Mouse (Mus musculus): ENCODE measurements at regions not wholly inside any gene's neighbourhood (a gene's known extent, or its start where the extent isn't known, plus 50 kb on each side); places are given as distances from the start of the nearest gene placed in this dataset.

DNA sequence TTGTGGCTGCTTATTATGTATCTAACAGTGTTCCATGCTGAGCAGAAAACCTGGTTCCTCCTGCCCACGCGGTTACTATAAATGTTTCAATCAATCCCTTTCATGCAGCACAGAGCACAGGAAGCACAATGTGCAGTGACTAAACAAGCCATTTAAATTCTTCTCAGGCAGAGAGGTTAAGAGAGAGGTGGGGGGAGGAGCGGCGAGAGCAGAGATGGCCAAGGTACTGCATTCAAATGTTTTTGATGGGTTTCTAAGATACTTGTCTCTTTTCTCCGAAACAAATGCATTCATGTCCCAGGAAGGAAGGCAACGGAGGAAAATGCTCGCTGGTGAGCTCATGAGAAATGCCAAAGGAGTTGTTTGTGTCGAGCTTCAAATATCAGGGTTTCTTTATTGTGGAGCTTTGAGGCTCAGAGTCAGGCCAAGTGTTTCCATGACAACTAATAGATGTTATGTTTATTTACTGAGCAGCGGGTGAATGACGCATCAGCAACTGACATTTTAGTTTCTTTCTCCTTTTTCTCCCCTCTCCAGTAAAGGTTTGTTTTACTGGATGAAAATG, 122.8 kb upstream of the Npvf start:
- DNase-seq (ENCODE audit: extremely low read depth, insufficient read length, low spot score) = peak; percentile 36

DNA sequence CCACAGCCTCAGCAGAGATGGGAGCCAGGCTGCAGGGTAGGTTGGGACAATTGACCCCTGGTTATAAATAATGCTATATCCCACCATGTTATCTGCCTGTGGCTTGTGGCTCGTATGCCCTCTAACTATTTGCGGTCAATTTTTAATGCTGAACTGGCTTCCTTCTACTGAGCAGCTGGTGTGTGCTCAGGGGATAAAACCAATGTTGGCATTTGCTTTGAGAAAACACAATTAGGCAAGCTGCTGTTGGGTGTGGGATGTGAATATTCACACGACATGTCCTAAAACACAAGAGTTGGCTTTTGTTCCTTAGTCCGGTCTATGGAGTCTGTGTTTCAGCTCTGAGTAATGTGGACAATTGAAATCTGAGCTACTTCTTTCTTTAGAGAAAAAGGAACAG, 123.6 kb upstream of the Npvf start:
- DNase-seq (ENCODE audit: extremely low read depth, insufficient read length, low spot score) = no peak

DNA sequence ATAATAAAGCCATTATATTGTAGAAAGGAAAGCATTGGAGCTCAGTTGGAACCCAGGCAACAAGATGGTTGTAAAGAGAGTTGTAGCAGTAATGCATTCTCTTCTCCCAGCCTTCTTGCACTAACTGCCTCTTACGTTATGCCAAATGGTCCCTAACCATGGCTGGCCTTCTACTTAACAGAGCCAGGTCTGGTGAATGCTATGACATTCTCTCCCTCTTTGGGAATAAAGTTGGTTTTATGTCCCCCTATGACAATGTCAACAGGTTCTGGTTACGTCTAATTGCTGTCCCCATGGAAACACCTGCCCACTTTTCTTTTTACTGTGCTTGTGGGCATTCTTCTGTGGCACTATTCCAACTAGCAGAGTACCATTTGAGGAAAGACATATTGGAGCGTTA, 126.4 kb upstream of the Npvf start:
- DNase-seq (ENCODE audit: extremely low read depth, insufficient read length, low spot score) = no peak

DNA sequence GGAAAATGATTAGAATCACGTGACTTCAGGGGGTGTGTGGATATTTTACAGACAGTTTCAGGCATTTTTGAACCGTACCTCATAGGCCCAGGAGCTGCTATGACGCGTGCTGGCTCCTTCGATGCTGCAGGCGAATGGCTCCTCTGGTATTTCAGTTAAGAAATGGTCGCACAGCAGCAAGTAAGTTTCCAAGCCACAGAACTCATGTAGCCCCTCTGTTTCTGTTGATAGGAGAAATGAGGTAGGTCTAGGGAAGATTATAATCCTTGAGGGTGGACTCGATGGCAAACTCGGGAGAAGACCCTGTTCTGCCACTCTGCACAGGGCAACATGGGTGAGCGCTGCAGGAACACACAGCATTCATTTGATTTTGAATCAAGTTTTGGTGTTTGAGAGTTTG, 127.0 kb upstream of the Npvf start:
- no peak for DNase-seq (ENCODE audit: extremely low read depth, insufficient read length, low spot score)

DNA sequence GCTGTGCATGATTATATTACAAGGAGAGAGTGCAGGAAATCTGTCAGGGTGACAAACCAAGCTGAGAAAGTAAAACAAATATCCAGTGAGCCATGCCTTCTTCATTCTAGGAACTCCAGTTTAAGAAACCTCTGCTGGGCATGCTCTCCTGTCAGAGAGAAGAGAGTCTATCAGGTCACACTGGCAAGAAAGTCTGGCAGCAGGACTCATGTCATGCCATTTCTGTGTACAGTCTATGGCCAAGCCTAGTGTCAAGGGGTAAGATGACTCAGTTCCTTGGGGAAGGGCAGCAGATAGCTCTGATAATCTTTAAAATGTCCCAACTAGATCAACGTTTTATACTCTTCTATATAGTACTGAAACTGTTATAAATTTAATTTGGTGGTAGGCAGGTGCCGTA, 128.0 kb upstream of the Npvf start:
- no peak for DNase-seq (ENCODE audit: extremely low read depth, insufficient read length, low spot score)

DNA sequence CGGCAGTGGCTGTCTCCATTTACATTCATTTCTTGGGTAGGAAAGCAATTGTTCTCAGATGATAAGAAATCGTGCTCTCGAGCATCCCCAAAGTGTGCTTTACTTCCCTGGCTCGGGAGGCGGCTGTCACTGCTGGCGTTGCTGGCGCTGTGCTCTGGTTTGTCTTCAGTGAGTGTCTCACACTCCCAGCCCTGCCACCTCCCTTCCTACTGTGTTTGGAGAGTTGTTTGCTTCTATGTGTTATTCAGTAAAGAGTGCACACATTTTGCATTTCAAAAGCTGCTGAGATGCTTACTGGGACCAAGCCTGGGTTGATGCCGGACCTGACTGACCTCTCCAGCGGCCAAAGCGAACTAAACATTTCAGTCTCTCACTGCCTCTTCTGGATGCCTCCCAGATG, 129.3 kb upstream of the Npvf start:
- no peak for DNase-seq (ENCODE audit: extremely low read depth, insufficient read length, low spot score)

DNA sequence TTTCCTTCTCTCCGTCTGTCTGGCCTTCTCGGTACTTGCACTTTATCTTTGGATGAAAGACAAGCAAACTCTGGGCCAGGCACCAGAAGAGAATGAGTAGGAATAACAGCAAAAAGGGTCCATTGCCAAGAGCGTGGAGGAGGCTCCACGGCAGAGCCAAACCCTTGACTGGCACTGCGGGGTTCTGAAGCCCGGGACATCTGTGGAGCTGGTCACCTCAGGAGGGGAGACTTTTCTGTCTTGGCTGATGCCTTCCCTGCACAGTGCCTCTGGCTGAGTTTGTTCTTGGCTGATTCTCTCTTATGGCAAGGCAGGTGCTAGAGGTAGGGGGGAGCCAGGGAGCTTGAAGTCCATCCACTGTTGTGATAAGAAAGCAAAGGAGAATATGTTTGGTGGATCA, 130.1 kb upstream of the Npvf start:
- DNase-seq (ENCODE audit: extremely low read depth, insufficient read length, low spot score) = no peak

DNA sequence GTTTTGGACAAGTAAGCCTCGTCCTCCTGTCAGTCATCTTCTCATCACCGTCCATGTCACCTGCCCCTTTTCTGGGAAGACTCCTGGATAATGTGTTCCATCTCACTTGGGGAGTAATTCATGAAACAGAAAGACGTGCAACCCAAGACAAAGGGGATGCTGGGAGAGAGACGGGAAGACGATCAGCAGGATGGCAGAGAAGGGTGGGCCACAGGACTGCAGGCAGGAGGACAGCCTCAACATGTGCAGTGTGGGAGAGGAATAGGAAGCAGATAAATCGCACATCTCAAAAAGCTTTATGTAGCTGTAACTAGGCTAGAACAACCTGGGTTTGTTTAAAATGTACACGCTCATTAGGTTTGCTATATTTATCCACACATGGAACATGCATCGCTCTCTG, 133.4 kb upstream of the Npvf start:
- DNase-seq (ENCODE audit: extremely low read depth, insufficient read length, low spot score) = no peak

DNA sequence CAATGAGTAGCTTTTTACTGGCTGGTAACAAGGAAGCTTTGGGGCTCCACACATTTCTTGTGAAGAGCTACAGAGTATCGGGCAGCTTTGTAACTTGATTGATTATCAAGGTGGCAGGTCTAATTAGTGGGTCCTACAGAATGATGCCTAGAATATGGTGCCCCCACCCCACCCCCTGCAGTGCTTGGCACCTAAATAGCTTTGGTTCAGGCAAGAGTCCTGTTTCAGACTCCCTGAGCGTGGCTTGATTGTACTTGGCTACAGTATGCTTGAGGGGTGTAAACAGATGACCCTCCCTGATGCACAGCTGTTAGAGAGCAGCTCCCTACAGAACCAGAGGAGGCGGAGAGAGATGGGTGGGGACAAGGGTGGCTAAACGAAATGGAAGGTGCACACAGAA, 145.7 kb upstream of the Npvf start:
- no peak for DNase-seq (ENCODE audit: extremely low read depth, insufficient read length, low spot score)

DNA sequence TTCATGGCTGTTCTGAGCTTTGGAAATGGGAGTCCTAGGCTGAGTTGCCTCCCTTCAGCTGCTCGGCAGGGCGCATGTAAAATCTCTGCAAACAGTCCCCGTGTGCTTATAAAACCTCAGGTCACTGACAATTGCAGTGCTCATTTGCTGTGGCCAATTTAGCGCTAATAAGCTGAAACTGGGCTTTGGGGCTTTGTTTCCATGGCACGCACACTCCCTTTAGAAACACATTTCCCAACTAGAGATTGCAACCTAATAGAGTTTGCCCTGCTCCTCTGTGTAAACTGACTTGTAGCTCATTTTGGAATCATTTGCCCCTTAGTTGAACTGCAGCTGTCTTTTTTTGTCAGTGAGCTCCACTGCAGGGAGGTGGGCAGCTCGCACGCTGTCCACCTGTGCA, 148.7 kb upstream of the Npvf start:
- DNase-seq (ENCODE audit: extremely low read depth, insufficient read length, low spot score) = no peak

DNA sequence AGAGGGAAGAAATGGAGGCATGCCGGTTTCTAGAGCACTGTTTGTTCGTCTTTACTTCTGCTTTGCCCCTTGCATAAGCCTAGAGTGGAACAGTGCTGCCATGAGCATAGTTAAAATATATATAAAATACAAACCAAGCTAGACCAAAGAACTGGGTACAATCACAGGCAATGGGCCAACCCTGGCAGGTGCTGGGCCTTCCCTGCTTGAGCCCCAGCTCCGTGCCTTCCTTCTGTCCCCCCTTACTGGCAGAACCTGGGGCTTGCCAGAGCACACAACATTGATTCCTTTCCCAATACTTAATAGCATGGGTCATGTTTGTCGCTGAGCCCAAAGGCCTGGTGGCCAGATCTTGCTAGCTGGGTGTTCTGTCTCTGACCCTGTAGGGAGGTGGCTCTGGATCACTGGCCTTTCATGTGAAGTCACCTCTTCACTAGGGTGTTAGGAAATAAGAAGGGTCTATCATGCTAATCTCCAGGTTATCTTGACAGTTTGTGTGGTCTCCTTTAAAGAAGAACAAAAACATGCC, 150.3 kb upstream of the Npvf start:
- DNase-seq (ENCODE audit: extremely low read depth, insufficient read length, low spot score) = no peak

DNA sequence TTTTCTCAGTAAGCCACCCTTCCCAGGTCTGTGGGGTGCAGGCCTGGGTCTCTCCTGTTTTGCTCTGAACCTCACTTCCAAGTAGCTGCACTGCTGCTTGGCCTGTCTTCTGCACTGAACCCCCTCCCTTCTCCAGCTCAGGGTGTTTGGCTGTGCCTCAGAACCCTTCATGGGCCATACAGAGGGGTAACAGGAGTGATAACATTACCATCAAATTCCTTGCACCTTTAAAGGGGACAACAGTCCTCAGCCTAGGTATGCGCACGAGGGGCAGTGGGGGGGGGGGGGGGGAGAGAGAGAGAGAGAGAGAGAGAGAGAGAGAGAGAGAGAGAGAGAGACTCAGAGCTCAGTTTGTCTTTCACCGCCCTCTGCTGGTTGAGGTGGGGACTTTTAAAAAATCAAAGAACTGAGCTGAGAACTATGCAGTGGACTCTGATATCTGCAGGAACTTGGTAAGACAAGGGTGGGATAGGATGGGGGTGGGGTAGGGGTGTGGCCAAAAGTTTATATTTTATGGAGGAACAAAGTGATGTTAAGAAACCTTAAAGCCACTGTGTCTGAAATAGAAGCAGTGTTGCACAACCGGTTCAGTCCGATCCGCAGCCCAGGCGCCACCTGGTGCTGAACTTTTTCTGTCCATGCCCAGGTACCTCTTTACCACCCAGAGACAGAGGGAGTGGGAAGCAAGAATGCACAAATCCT, 152.3 kb upstream of the Npvf start:
- DNase-seq (ENCODE audit: extremely low read depth, insufficient read length, low spot score) = peak; percentile 58

DNA sequence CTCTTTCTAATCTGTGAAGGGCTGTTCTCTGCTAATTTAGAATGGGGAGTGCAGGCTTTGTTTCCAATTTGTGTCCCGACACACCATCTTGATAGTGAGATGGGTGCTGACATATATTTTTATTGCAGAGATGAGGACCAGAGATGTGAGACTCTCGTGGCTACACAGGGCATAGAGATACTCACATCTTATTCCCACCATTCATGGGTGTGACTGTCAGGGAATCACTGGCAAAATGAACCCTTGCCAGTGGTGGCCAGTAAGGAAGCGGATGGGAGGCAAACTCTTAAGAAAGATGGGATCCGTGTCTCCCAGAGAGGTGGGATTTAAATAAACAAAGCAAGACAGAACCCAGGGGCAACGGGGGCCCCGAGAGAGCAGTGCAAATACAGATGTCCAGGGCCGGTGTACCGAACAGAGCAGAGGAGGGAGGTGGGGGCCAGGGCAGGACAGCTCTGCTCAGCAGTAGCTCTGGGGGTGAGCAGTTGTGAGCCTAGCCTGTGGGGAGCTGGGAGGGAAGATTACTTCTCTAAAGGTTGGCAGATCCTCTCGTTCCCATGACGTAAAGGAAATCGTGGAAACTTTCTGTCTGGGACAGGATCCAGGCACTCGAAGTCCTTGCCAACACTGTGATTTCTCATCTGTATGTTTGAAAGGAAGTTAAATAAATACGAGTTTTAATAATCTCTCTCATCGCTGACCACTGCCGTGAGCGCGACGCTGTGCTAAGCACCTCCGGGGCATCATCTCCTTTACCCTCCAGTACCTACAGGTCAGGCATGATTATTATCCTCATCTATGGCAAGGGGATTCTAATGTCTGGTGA, 153.2 kb upstream of the Npvf start:
- peak; percentile 75 for DNase-seq (ENCODE audit: extremely low read depth, insufficient read length, low spot score)

DNA sequence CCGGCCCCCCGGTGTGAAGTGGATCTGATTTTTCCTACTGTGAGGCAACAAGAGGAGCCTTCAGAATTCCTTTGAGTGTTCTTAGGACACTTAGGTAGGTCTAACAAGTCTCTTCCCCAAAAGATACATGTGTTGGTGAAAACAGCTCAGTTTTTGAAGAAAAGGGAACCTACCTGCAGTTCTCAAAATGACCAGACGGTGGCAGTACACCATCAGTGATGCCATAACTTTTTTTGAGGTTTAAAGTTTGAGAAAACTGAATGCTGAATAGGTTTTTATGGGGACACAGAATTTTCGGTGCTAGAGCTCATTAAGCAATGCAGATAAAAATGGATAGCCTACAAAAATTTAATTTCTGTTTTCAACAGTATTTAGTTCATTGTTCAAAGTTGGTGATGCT, 153.9 kb upstream of the Npvf start:
- peak; percentile 30 for DNase-seq (ENCODE audit: extremely low read depth, insufficient read length, low spot score)

DNA sequence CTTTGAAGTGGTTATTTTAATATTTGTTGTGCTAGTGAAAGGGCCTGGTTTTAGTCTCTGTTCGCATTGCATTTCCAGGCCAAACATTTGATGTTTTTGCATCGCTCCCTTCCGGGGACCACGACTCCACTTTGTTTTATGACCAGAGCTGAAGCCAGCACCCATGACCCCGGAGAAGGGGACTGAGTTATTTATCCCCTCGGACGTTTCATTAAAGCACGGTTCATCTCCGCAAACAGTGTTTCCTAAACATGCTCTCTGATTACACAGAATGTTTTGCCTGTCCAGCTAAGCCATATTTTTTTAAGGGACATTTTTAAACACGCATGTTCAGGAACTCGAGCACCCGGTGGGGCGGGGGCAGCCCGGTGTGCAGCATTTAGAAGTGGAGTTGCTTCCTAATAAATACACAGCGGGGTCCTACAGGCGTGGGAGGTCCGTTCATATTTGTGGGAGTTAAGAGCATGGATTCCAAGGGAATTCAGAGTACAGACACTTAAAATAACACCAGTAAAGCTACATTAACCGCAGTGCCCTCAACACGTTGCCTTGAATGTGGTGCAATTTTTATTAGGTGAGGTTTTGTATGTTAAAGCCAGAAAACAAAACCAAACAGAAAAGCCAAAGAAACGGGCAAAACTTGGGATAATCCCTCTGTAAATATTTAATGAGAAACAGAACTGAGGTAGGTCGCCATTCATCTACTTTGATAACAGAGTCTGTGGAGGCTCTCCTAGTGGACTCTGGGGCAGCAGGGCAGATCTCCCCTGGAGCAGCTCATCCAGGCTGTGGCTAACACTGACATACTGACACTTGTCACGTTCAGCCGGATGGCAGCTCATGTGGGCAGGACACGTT, 154.8 kb upstream of the Npvf start:
- DNase-seq (ENCODE audit: extremely low read depth, insufficient read length, low spot score) = no peak

DNA sequence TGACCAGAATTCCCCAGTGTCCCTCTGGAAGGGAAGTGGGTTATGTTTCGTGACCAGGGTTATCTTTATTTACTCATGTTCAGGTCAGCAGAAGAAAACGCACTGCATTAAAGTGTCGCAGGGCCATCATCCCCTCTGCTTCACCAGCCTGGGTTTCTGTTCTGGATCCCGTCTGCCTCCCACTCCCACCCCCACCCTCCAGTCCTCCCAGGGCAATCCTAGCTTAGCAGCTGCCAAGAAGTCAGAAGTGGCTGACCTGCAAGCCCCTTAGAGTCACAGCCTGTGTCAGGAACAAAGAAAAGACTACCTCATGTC, 155.4 kb upstream of the Npvf start:
- DNase-seq (ENCODE audit: extremely low read depth, insufficient read length, low spot score) = peak; percentile 20

DNA sequence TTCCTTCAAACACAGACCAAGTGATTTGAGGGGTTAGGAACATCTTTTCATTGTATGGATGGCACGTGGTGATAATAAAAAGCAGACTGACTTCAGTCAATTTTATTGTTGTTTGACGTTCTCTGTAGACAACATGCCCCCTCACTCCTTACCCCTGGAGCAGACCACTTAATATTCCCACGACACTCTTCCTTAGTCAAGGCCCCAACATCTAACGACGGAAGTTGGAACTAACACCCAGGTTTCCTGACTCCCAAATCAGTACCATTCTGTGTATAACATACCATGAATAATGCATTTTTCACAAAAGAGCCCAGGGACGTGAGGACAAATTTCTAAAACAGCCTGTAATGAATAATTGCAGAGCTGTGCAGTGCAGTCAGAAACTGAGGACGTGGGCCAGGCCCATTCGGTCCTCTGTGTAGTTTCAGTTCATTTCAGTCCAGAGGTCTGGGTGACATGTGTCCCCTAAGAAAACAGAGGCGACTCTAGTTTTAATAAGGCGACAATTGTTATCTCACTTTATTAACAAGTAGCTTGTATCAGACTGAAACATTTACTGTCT, 160.8 kb upstream of the Npvf start:
- DNase-seq (ENCODE audit: extremely low read depth, insufficient read length, low spot score) = no peak

DNA sequence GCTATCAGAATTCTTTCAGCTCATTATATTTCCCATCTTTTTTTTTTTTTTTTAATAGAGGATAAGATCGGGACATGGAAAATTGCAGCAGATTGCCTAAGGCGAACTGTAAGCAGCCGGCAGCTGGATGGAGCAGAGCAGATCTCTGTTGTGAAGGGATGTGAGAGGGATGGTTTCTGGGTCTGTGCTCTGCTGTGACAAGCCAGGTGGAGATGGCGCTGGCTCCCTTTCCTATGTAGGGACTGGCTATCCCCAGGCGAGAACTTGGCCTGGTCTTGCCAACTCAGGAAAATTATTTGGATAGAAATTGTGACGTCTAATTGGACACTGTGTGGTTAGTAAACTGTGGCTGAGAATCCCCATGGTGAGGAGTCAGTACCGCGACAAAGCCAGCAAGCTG, 161.3 kb upstream of the Npvf start:
- no peak for DNase-seq (ENCODE audit: extremely low read depth, insufficient read length, low spot score)

DNA sequence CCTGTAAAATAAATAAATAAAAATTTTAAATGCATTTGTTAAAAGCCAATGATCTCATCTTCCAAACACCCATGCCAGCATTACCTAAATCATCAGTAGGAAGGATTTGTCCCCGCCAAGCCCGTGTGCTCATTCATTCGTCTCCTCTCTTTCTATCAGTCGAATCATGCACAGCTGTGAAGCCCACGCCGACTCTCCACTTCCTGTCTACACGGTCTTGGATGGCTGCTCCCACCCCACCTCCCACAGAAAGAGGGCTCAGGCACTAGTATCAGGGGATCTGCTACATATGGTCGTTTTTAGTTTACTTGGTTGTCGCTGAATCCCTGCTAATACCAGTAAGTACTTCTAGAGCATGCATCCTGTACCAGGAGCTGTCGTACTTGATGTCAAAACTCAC, 163.2 kb upstream of the Npvf start:
- DNase-seq (ENCODE audit: extremely low read depth, insufficient read length, low spot score) = no peak

DNA sequence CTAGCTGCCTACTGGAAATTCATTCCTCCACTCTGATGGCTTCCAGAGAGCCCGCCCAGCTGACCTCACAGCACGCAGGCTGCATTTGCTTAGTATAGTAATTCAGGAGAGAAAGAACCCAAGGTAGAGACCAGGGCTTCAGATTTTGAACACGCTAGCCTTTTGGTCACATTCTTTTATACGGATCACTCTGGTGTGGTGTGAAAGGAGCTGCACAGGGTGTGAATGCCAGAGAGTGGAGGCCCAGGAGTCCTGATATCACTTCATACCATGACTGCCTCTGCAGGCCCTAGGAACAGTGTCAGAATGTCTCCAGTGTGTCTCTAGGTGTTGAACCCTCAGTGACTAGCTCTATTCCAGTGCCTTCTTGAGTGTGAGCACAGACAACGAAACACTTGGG, 164.2 kb upstream of the Npvf start:
- no peak for DNase-seq (ENCODE audit: extremely low read depth, insufficient read length, low spot score)
